Mouse (Mus musculus) lung, postnatal 0 days (tissue): ENCODE measurements around the gene Lrrc8a. TPM values are rescaled to one million over a fixed set of nuclear protein-coding genes. Genes with fewer than 3 reads are reported as not detected.

ENCODE experiments used
- ATAC-seq: fragments of 200-750 bp; cut with Nextera tagmentation; 2 replicates; pipeline ENCODE4 v1.8.0; 2017; ENCODE audit warnings: moderate library complexity
- DNase-seq: peaks from one replicate; pipeline ENCODE4 v3.0.0-alpha.2; 2016; ENCODE audit warnings: low spot score
- H3K27ac ChIP-seq: fragments of 300-500 bp; sonication (generic); 2 replicates; pipeline ENCODE4 v1.5.1; 2014; ENCODE audit warnings: antibody characterized with exemption, mild to moderate bottlenecking, low read length, mixed read lengths
- H3K27me3 ChIP-seq: fragments of 300-500 bp; sonication (generic); replicated peaks from 2 replicates; pipeline ENCODE4 v1.6.1; 2014; ENCODE audit warnings: low read length, mixed read lengths; ENCODE audit not compliant: insufficient read depth
- H3K36me3 ChIP-seq: fragments of 300-500 bp; sonication (generic); 2 replicates; pipeline ENCODE4 v1.6.1; 2014; ENCODE audit warnings: low read length, mixed read lengths; ENCODE audit not compliant: insufficient read depth
- H3K4me1 ChIP-seq: fragments of 300-500 bp; sonication (generic); 2 replicates; pipeline ENCODE4 v1.6.1; 2014; ENCODE audit warnings: antibody characterized with exemption, low read depth, low read length, mixed read lengths; ENCODE audit not compliant: insufficient read depth
- H3K4me2 ChIP-seq: fragments of 300-500 bp; sonication (generic); replicated peaks from 2 replicates; pipeline ENCODE4 v1.6.1; 2014; ENCODE audit warnings: low read depth, mild to moderate bottlenecking, low read length, moderate library complexity, mixed read lengths
- H3K4me3 ChIP-seq: fragments of 300-500 bp; sonication (generic); 2 replicates; pipeline ENCODE4 v1.5.1; 2014; ENCODE audit warnings: low read depth, low read length
- H3K9ac ChIP-seq: fragments of 300-500 bp; sonication (generic); replicated peaks from 2 replicates; pipeline ENCODE4 v1.6.1; 2014; ENCODE audit warnings: low read depth, mild to moderate bottlenecking
- H3K9me3 ChIP-seq: fragments of 300-500 bp; sonication (generic); 2 replicates; pipeline ENCODE4 v1.6.1; 2016; ENCODE audit warnings: low read length, mixed read lengths
- CTCF ChIP-seq: IDR thresholded peaks from 2 replicates; pipeline ENCODE4 v1.5.1; 2016; ENCODE audit warnings: antibody characterized with exemption, mild to moderate bottlenecking
- EP300 ChIP-seq: IDR thresholded peaks from 2 replicates; pipeline ENCODE4 v1.6.1; 2016; ENCODE audit warnings: antibody characterized with exemption, mild to moderate bottlenecking, control low read depth
- WGBS: fragments of 180-500 bp; shearing (Covaris S2); extraction: QIAGEN DNeasy Blood & Tissue Kit; methylation state at CpG from one replicate; pipeline ENCODE4 v1.1.7; 2014; 5-methylcytosine and 5-hydroxymethylcytosine counted together
- polyA plus RNA-seq: library from polyadenylated mRNA; unstranded; fragments of >200 nt; fragmentation: Nextera tagmentation; extraction: Ambion mirVana; gene quantifications from 2 replicates; pipeline ENCODE4 v1.2.1, GENCODE M21; 2015

Lrrc8a gene
- polyA plus RNA-seq, 1 experiment from 2014 or later: 68.8 TPM

- H3K9me3 ChIP-seq: no peaks in the 10 kb centered on the region
- H3K4me3 ChIP-seq: no peak overlapping the region
- peaks cover 27% of the 10 kb centered on the region for H3K36me3 ChIP-seq
- H3K4me1 ChIP-seq: peaks cover 27% of the 10 kb centered on the region
- no peaks in the 10 kb centered on the region for H3K27me3 ChIP-seq
- H3K9ac ChIP-seq: no peak overlapping the region
- TF ChIP-seq CTCF (no peak), EP300 (no peak; the same call in 1 of the 2 replicates)
- H3K4me2 ChIP-seq: no peak overlapping the region
- peak; percentile 67 for DNase-seq
- peak overlapping the region; percentile 2; the same call in 1 of the 2 replicates for H3K27ac ChIP-seq
- no peak for ATAC-seq
- 16% methylated on average over 4 of the region's 4 CpGs for WGBS
Measured at GRCm38 (mm10) chr2:30262840-30263441, 25.4 kb downstream of the Lrrc8a start.

- Histone ChIP-seq H3K9ac (no peak overlapping the region), H3K4me1 (peaks cover 25% of the 10 kb centered on the region), H3K27ac (no peak overlapping the region; the same call in 1 of the 2 replicates), H3K36me3 (peaks cover 25% of the 10 kb centered on the region), H3K27me3 (no peaks in the 10 kb centered on the region), H3K4me2 (no peak overlapping the region), H3K4me3 (no peak overlapping the region), H3K9me3 (no peaks in the 10 kb centered on the region)
- ATAC-seq (no peak), DNase-seq (no peak)
- WGBS: 87% methylated on average over 6 of the region's 6 CpGs
- no peak for TF ChIP-seq EP300
- TF ChIP-seq CTCF: no peak
Measured at GRCm38 (mm10) chr2:30263811-30264210, 26.3 kb downstream of the Lrrc8a start.

- Histone ChIP-seq H3K4me3 (no peak overlapping the region), H3K27me3 (no peaks in the 10 kb centered on the region), H3K9me3 (no peaks in the 10 kb centered on the region), H3K4me1 (peaks cover 27% of the 10 kb centered on the region), H3K36me3 (peaks cover 25% of the 10 kb centered on the region), H3K27ac (peak overlapping the region; percentile 92), H3K9ac (no peak overlapping the region; the same call in 1 of the 2 replicates), H3K4me2 (no peak overlapping the region)
- DNase-seq (no peak), ATAC-seq (no peak)
- TF ChIP-seq CTCF (no peak), EP300 (no peak)
- WGBS: 58% methylated on average over 7 of the region's 7 CpGs
Measured at GRCm38 (mm10) chr2:30264671-30265519, 27.4 kb downstream of the Lrrc8a start.

- 30% methylated on average over 5 of the region's 5 CpGs for WGBS
- DNase-seq (peak; percentile 91), ATAC-seq (peak; percentile 73)
- Histone ChIP-seq H3K27ac (peak within 1 kb of the TSS; percentile 92), H3K9ac (peak within 1 kb of the TSS; percentile 6; the same call in 1 of the 2 replicates), H3K36me3 (peaks cover 25% of the 10 kb centered on the region), H3K27me3 (no peaks in the 10 kb centered on the region), H3K4me2 (peak within 1 kb of the TSS; percentile 15; the same call in 1 of the 2 replicates), H3K9me3 (no peaks in the 10 kb centered on the region), H3K4me3 (no peak within 1 kb of the TSS), H3K4me1 (peaks cover 29% of the 10 kb centered on the region)
- TF ChIP-seq CTCF (no peak), EP300 (peak; percentile 97)
Measured at GRCm38 (mm10) chr2:30265767-30266253, 28.3 kb downstream of the Lrrc8a start, which contains the start of gene Phyhd1. Gene Phyhd1 (plus strand): TSS chr2:30266203.

GRCm38 (mm10) chr2:30266392-30266941 is 29.0 kb downstream of the Lrrc8a start:
- Histone ChIP-seq H3K4me3 (no peak overlapping the region), H3K9me3 (no peaks in the 10 kb centered on the region), H3K9ac (peak overlapping the region; percentile 6; the same call in 1 of the 2 replicates), H3K4me1 (peaks cover 29% of the 10 kb centered on the region), H3K27me3 (no peaks in the 10 kb centered on the region), H3K4me2 (peak overlapping the region; percentile 15; the same call in 1 of the 2 replicates), H3K36me3 (peaks cover 25% of the 10 kb centered on the region), H3K27ac (peak overlapping the region; percentile 92)
- TF ChIP-seq CTCF: no peak
- no peak for TF ChIP-seq EP300
- 7% methylated on average over 4 of the region's 4 CpGs for WGBS
- DNase-seq: peak; percentile 82
- ATAC-seq: peak; percentile 54

- no peak overlapping the region for H3K4me3 ChIP-seq
- H3K9me3 ChIP-seq: no peaks in the 10 kb centered on the region
- H3K27ac ChIP-seq: peak overlapping the region; percentile 92
- H3K36me3 ChIP-seq: peaks cover 18% of the 10 kb centered on the region; the same call in 1 of the 2 replicates
- ATAC-seq (no peak), DNase-seq (no peak)
- H3K9ac ChIP-seq: no peak overlapping the region
- TF ChIP-seq CTCF (no peak), EP300 (no peak)
- 93% methylated on average over 2 of the region's 2 CpGs for whole genome bisulfite sequencing
- peaks cover 29% of the 10 kb centered on the region for H3K4me1 ChIP-seq
- no peaks in the 10 kb centered on the region for H3K27me3 ChIP-seq
- H3K4me2 ChIP-seq: no peak overlapping the region
Measured at GRCm38 (mm10) chr2:30267466-30267865, 30.0 kb downstream of the Lrrc8a start.
